Mouse (Mus musculus): ENCODE data around the gene Cpz. TPM values are rescaled to one million over a fixed set of nuclear protein-coding genes. Genes with fewer than 3 reads are reported as not detected.

Gene Cpz
- total RNA-seq, 2 experiments from 2014 or later: 0.94 to 0.98 TPM

GRCm38 (mm10) chr5:35536271-35536670 lies 10.8 kb upstream of the Cpz start:
- intact Hi-C loops (cut with DNase I): no loop called here
- DNase-seq (ENCODE audit: low spot score): no peak

DNA sequence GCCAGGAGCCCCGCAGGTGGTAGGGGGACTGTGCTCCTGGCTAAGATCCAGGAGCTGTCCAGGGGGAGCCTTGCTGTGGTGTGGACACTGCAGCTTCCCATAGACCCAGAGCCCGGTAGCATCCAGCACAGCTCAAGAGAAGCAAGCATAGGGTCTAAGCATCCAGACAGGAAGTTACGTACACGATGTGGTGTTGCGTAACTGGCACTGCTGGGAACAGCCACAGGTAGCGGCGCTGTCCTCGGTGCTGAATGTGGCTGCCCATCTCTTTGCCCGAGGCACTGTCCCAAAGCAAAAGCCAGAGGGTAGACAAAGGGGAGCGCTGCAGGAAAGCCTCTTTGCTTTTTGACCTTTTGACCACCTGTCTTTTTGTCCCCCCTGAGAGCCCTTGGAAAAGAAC lies 6.1 kb upstream of the Cpz start:
- intact Hi-C loops (cut with DNase I): no loop called here
- DNase-seq (ENCODE audit: low spot score): no peak

- no peak for DNase-seq (ENCODE audit: low spot score)
- intact Hi-C loops (cut with DNase I): no loop called here
Observed at GRCm38 (mm10) chr5:35530442-35530841, 4.9 kb upstream of the Cpz start.

DNA sequence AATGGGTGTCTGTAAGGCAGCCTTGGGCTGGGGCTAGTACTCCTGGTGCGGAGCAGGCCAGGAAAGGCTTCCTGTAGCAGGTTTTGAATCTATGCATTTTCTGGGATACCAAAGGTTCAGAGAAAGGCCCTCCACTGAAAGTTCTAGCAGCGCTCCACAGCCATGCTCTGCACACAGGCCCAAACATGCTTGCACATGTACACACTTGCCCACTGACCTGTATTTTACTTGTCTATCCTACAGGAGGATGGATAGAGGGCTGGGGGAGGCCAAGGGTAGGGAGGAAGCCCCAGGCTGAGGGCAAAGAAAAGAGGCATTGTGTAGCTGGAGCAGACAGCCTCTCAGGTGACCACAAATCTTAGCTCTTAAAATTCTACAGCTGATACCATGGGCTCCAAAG lies 1.1 kb downstream of the Cpz start:
- intact Hi-C loops (cut with DNase I): no loop called here
- no peak for DNase-seq (ENCODE audit: low spot score)

GRCm38 (mm10) chr5:35523735-35524134 lies 1.8 kb downstream of the Cpz start:
- no peak for DNase-seq (ENCODE audit: low spot score)
- intact Hi-C loops (cut with DNase I): loop anchor here (2.0 kb wide), 1 partner anchor 39 kb away; no protein-coding TSS in a partner anchor

DNA sequence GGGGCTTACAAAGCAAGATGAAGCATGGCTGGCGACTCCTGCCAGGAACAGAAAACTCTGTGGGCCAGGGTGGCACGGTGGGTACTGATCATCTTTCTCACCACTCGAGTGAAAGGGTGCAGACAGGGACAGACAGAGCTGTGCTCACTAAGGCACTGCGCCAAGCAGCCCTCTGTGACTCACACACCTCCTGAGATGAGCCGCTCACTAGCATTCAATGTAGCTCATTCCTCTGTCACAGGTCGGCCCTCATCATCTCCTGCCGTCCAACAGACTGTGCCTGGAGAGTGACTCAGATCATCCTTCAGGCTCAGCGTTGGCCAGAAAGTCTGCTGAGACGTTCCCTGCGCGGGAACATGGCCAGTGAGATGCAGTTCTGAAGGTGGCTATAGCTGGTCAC lies 8.7 kb downstream of the Cpz start:
- DNase-seq (ENCODE audit: low spot score): no peak
- intact Hi-C loops (cut with DNase I): no loop called here

DNA sequence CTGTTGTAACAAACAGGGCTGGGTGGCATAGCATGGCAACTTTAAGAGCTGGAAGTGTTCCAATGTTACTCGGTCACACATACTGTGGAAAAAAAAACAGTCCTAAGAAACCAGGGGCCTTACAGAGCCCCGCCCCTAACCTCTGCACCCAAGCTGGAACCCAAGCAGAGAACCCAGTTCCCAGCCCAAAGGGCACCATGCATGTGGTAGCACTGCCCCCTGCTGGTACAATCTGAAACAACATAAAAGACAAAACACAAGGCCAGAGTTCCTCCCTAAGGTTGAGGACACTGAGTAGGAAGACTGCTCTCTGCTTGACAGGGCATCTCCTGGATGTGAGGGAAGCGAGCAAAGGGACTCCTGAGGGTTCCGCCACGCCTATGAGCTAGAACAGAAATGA lies 14.9 kb downstream of the Cpz start:
- intact Hi-C loops (cut with DNase I): loop anchor here (1.0 kb wide), 1 partner anchor 148 kb away; no protein-coding TSS in a partner anchor
- DNase-seq (ENCODE audit: low spot score): no peak

GRCm38 (mm10) chr5:35505016-35505415 lies 20.5 kb downstream of the Cpz start:
- no peak for DNase-seq (ENCODE audit: low spot score)
- intact Hi-C loops (cut with DNase I): no loop called here

DNA sequence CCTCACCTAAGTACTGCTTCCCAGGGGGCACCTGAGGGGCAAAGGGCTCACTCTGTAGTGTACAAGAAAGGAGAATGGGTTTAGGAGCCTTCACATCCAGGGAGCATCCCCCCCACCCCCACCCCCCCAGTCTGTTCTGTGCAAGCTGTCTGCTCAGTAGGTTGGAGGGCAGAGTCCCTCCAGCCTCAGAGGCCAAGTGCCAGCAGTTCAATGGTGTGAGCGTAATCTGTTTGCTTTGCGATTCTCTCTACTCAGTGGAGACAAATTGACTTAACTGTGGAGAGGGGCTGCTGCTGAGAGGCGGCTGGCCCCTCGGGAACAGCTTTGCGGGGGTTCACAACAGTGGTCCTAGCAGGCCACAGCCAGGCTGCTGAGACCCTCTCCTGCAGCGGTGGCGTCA lies 28.2 kb downstream of the Cpz start:
- intact Hi-C loops (cut with DNase I): no loop called here
- no peak for DNase-seq (ENCODE audit: low spot score)

- intact Hi-C loops (cut with DNase I): no loop called here
- no peak for DNase-seq (ENCODE audit: low spot score)
Observed at GRCm38 (mm10) chr5:35495989-35496388, 29.5 kb downstream of the Cpz start.

DNA sequence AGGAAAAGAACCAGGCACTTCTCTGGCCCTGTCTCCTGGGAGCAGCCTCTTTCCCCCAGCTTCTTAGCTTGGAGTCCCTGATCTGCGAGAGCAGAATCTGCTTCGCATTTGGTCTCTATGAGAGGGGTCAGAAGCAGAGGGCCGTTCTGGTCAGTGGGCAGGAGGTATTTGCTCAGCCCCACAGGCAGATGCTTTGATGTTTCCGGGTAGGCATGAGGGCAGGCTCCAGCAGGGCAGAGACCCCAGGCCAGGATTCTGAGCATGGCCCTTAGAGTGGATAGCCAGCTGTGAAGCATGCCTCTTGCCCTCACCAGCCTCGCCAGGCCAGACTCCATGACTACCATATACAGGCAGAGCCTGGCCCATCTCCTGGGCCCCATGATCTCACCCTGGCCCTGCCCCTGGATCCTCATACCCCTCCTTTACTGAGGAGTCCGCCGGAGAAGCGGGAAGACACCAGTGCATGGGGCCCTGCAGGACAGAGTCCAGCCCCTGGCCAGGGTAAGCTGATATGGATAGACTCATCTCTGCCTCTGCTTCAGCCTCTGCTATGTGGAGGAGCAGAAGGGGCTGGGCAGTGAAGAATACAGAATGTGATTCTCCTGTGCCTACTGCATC lies 30.6 kb downstream of the Cpz start:
- DNase-seq (ENCODE audit: low spot score): no peak
- intact Hi-C loops (cut with DNase I): no loop called here

GRCm38 (mm10) chr5:35493770-35494169 lies 31.7 kb downstream of the Cpz start:
- DNase-seq (ENCODE audit: low spot score): no peak
- intact Hi-C loops (cut with DNase I): no loop called here

GRCm38 (mm10) chr5:35479521-35479920 lies 46.0 kb downstream of the Cpz start:
- DNase-seq (ENCODE audit: low spot score): no peak
- intact Hi-C loops (cut with DNase I): no loop called here

GRCm38 (mm10) chr5:35475236-35475635 lies 50.3 kb downstream of the Cpz start:
- no peak for DNase-seq (ENCODE audit: low spot score)
- intact Hi-C loops (cut with DNase I): no loop called here

DNA sequence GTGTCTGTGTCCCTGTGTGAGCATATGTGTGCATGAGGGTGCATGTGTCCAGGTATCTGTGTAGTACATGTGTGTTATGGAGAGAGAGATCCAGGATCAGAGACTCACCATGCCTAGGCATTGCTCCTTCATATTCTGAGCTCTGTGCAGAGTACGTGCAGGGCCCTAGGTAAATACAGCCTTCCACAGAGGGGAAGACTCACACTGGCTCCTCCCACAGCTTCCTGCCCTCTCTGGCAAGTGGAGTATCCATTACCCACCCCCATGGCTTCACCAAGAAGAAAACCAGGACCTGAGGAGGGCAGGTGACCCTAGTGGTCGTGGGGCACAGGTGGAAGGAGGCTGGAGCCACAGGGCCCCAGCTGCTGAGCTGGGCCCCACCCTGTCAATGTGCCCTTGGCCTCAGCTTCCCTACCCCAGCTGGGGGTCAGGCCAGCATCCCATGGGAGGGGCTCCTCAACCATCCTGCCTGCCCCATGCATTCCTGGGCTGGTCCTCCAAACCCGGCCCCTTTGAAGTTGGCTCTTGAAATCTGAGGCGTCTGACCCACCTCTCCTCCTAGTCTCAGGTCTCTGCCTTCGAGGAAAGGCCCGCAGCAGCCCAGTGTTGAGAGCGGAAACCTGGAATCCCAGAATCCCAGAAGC lies 54.5 kb downstream of the Cpz start:
- intact Hi-C loops (cut with DNase I): no loop called here
- no peak for DNase-seq (ENCODE audit: low spot score)

DNA sequence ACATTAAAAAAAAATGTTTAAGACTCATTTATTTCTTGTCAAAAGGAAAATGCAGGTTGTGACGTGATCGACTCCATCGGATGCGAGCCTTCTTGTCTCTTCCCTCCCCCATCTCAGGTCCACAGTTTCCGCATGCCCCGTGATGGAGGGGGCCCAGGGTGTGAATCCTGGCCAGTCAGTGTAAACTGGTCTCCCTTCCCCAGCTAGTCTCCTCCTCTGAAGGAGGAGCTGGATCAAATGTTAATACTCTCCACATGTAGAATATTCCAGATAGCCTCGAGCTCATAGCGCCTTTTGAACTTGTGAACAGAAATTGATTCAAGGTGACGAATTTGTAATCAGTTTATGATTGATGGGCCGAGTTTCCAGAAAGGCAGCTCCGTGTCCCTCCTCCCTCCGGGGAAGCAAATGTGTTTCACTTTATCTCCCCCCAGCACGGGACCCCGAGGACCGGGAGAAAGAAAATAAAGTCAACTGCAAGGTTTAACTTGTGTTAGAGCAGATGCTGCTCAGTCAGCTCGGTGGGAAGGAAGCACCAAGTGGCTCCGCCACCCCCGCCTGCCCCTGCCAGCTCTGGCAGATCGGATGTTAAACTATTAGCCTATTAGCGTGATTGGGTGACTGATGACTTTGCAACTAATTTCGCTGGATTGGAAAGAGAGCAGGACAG lies 59.4 kb downstream of the Cpz start:
- intact Hi-C loops (cut with DNase I): no loop called here
- DNase-seq (ENCODE audit: low spot score): no peak

GRCm38 (mm10) chr5:35462081-35462480 lies 63.4 kb downstream of the Cpz start:
- DNase-seq (ENCODE audit: low spot score): no peak
- intact Hi-C loops (cut with DNase I): no loop called here

DNA sequence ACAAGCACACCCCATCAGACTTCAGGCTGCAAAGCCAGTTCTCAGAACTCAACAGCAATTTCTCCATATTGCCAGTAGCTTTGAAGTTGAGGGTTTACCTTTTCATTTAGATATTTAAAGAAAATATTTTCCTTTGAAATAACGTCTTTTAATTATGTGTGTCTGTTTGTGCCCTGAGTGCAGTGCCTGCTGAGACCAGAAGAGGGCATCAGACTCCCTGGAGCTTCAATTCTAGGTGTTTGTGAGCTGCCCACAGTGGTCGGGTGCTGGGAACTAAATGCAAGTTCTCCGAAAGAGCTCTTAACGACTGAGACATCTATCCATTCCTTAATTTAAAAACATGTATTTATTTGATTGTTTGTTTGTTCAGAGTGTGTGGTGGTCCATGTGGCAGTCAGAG lies 65.7 kb downstream of the Cpz start:
- no peak for DNase-seq (ENCODE audit: low spot score)
- intact Hi-C loops (cut with DNase I): no loop called here

- intact Hi-C loops (cut with DNase I): no loop called here
Observed at GRCm38 (mm10) chr5:35458267-35458666, 67.2 kb downstream of the Cpz start.

GRCm38 (mm10) chr5:35457364-35457763 lies 68.1 kb downstream of the Cpz start:
- DNase-seq (ENCODE audit: low spot score): no peak
- intact Hi-C loops (cut with DNase I): no loop called here

More at GRCm38 (mm10) chr5:35458267-35458666, 67.2 kb downstream of the Cpz start:
- DNase-seq (ENCODE audit: low spot score): no peak

DNA sequence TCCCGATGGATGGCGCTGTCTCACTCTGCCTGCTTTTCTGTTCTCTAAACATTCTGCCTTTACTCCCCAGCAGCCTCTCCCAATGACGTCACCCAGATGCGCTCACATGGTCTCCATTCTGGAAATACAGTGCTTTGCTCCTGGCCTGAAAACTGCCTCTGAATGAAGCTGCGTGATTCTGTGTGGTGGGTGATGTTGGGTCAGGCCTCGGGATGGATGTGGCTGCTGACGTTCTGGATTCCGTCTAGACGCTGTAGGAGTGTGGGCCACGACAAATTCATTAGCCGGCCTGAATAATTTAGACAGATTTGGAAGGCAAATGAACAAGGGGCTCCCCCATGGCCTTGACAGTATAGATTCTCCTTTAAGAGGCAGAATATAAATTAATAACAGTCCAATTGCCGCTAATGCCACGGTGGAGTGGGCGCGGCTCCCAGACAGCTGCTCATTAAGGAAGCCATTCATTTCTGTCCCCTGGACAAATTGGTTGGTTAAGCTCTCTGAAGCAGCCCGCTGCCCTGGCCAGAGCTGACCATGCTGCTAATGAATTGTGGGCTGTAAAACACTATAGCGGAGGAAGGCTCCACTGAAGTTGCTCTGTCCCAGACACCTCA lies 71.2 kb downstream of the Cpz start:
- no peak for DNase-seq (ENCODE audit: low spot score)
- intact Hi-C loops (cut with DNase I): no loop called here

All from heart, postnatal 25 days (tissue).